Mouse (Mus musculus): ENCODE measurements around the gene Tmem8b. TPM values are rescaled to one million over a fixed set of nuclear protein-coding genes. Genes with fewer than 3 reads are reported as not detected.

The Tmem8b gene
- polyA plus RNA-seq, 1 experiment: 5.0 TPM

DNA sequence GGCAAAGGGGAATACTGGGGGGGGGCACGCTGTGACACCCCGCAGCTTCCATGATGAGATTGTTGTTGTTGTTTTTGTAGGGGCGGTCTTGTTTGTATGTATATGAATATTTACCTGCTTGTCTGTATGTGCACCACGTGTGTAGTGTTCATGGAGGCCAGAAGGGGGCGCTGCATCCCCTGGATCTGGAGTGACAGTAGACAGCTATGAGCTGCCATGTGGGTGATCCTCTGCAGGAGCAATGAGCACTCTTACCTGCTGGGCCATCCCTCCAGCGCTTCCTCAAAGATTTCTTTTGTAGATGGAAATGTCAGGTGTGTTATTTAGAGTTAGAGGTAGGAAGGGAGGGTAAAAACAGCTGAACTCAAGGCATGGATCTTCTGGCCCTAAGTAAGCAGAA is 34.7 kb downstream of the Tmem8b start:
- no peaks in the 10 kb centered on the region for H3K9me3 ChIP-seq (replicated peaks; ENCODE audit: control insufficient read depth, insufficient read depth, low read length, poor library complexity, severe bottlenecking)
- H3K9ac ChIP-seq (ENCODE audit: low read depth, poor library complexity, severe bottlenecking): no peak overlapping the region
- peak; percentile 77 for TF ChIP-seq CTCF (IDR thresholded peaks at IDR 0.05; ENCODE audit: low read depth, low read length)
- TF ChIP-seq EP300 (IDR thresholded peaks at IDR 0.05; ENCODE audit: insufficient read depth, low read depth, low read length): no peak
- no peaks in the 10 kb centered on the region for H3K27me3 ChIP-seq (ENCODE audit: control insufficient read depth, insufficient read depth, low read length, poor library complexity, severe bottlenecking)
- no peaks in the 10 kb centered on the region for H3K4me1 ChIP-seq (ENCODE audit: control insufficient read depth, insufficient read depth, low read length)
- no peak overlapping the region for H3K27ac ChIP-seq (ENCODE audit: insufficient read depth, low read length)
- H3K36me3 ChIP-seq (ENCODE audit: control insufficient read depth, insufficient read depth, low read length, poor library complexity, severe bottlenecking): no peaks in the 10 kb centered on the region
- no peak overlapping the region for H3K4me3 ChIP-seq (ENCODE audit: low read depth, low read length)

GRCm38 (mm10) chr4:43703851-43704250 is 35.1 kb downstream of the Tmem8b start:
- H3K36me3 ChIP-seq (ENCODE audit: control insufficient read depth, insufficient read depth, low read length, poor library complexity, severe bottlenecking): no peaks in the 10 kb centered on the region
- no peaks in the 10 kb centered on the region for H3K27me3 ChIP-seq (ENCODE audit: control insufficient read depth, insufficient read depth, low read length, poor library complexity, severe bottlenecking)
- H3K4me1 ChIP-seq (ENCODE audit: control insufficient read depth, insufficient read depth, low read length): no peaks in the 10 kb centered on the region
- no peak overlapping the region for H3K4me3 ChIP-seq (ENCODE audit: low read depth, low read length)
- no peaks in the 10 kb centered on the region for H3K9me3 ChIP-seq (replicated peaks; ENCODE audit: control insufficient read depth, insufficient read depth, low read length, poor library complexity, severe bottlenecking)
- TF ChIP-seq CTCF (IDR thresholded peaks at IDR 0.05; ENCODE audit: low read depth, low read length): no peak
- TF ChIP-seq POLR2A (IDR thresholded peaks at IDR 0.05; ENCODE audit: insufficient read depth, low read length): no peak
- no peak for TF ChIP-seq EP300 (IDR thresholded peaks at IDR 0.05; ENCODE audit: insufficient read depth, low read depth, low read length)
- no peak overlapping the region for H3K27ac ChIP-seq (ENCODE audit: insufficient read depth, low read length)
- no peak overlapping the region for H3K9ac ChIP-seq (ENCODE audit: low read depth, poor library complexity, severe bottlenecking)

DNA sequence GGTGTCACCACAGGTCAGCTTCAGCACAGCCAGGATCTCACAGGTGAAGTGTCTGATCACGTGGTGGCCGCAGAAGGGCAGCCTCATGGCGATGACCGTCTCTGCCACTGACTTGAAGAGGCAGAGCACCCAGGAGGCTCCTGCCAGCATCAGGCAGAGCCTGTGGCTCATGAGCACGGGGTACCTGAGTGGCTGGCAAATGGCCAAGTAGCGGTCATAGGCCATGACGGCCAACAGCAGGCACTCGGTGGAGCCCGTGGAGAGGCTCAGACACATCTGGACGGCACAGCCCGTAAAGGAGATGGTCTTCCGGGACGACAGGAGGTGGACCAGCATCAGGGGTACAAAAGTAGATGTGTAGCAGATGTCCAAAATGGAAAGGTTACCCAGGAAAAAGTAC is 37.2 kb downstream of the Tmem8b start:
- Histone ChIP-seq H3K27me3 (ENCODE audit: control insufficient read depth, insufficient read depth, low read length, poor library complexity, severe bottlenecking) (no peaks in the 10 kb centered on the region), H3K4me1 (ENCODE audit: control insufficient read depth, insufficient read depth, low read length) (no peaks in the 10 kb centered on the region), H3K9ac (ENCODE audit: low read depth, poor library complexity, severe bottlenecking) (no peak overlapping the region), H3K36me3 (ENCODE audit: control insufficient read depth, insufficient read depth, low read length, poor library complexity, severe bottlenecking) (no peaks in the 10 kb centered on the region), H3K27ac (ENCODE audit: insufficient read depth, low read length) (no peak overlapping the region), H3K9me3 (replicated peaks; ENCODE audit: control insufficient read depth, insufficient read depth, low read length, poor library complexity, severe bottlenecking) (no peaks in the 10 kb centered on the region), H3K4me3 (ENCODE audit: low read depth, low read length) (no peak overlapping the region)
- TF ChIP-seq EP300 (IDR thresholded peaks at IDR 0.05; ENCODE audit: insufficient read depth, low read depth, low read length) (no peak), CTCF (IDR thresholded peaks at IDR 0.05; ENCODE audit: low read depth, low read length) (no peak), POLR2A (IDR thresholded peaks at IDR 0.05; ENCODE audit: insufficient read depth, low read length) (no peak)

DNA sequence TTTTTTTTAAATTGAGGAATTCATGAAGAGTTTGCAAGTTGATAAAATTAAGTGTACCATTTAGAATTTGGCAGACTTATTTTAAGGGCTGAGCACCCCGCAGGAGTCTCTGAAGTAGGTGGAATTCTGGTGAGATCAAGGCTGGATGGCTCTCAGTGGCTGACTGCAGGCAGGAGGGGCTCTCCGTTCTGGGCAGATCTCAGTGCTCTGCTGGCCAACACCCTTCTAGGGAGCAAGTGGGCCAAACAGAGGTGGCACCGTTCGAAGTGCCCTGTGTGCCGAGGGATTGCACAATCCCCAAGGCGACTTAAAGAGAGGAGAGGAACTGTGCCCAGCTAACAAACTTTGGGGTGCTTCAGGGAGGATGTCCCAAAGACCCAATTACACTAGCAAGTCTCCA is 41.1 kb downstream of the Tmem8b start, which contains the start of gene Olfr71:
Olfr71 (minus strand) TSS at position 387 of the 400 bp plus-strand sequence.
- Histone ChIP-seq H3K36me3 (ENCODE audit: control insufficient read depth, insufficient read depth, low read length, poor library complexity, severe bottlenecking) (no peaks in the 10 kb centered on the region), H3K27me3 (ENCODE audit: control insufficient read depth, insufficient read depth, low read length, poor library complexity, severe bottlenecking) (no peaks in the 10 kb centered on the region), H3K9me3 (replicated peaks; ENCODE audit: control insufficient read depth, insufficient read depth, low read length, poor library complexity, severe bottlenecking) (no peaks in the 10 kb centered on the region), H3K27ac (ENCODE audit: insufficient read depth, low read length) (no peak within 1 kb of the TSS), H3K4me1 (ENCODE audit: control insufficient read depth, insufficient read depth, low read length) (no peaks in the 10 kb centered on the region), H3K4me3 (ENCODE audit: low read depth, low read length) (no peak within 1 kb of the TSS), H3K9ac (ENCODE audit: low read depth, poor library complexity, severe bottlenecking) (no peak within 1 kb of the TSS)
- TF ChIP-seq EP300 (IDR thresholded peaks at IDR 0.05; ENCODE audit: insufficient read depth, low read depth, low read length) (no peak), POLR2A (IDR thresholded peaks at IDR 0.05; ENCODE audit: insufficient read depth, low read length) (no peak), CTCF (IDR thresholded peaks at IDR 0.05; ENCODE audit: low read depth, low read length) (no peak)

GRCm38 (mm10) chr4:43711821-43712220 is 43.0 kb downstream of the Tmem8b start:
- H3K36me3 ChIP-seq (ENCODE audit: control insufficient read depth, insufficient read depth, low read length, poor library complexity, severe bottlenecking): no peaks in the 10 kb centered on the region

DNA sequence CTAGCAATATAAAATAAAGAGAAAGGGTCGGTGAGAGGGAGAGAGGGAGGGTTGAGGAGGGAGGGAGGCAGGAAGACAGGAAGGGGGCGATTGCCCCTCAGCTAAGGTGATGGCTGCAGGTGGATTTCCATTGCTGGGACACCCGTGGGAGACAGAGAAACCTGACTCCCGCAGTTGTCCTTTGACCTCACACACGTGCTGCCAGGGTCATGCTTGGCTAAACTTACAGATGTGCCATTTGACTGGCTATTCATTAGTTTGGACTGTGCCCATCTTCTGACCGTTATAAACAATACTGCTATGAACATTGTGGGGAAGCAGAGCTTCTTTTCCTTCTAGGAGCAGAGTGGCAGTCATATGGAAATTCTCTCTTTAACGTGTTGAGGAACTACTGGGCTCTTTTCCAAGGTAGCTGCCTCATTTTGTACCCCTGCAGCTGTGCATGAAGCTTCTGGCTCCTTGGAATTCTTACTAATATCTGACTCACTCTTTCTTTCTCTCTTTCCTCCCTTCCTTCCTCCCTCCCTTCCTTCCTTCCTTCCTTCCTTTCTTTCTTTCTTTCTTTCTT is 45.0 kb downstream of the Tmem8b start:
- Histone ChIP-seq H3K4me3 (ENCODE audit: low read depth, low read length) (no peak overlapping the region), H3K36me3 (ENCODE audit: control insufficient read depth, insufficient read depth, low read length, poor library complexity, severe bottlenecking) (no peaks in the 10 kb centered on the region), H3K27me3 (ENCODE audit: control insufficient read depth, insufficient read depth, low read length, poor library complexity, severe bottlenecking) (no peaks in the 10 kb centered on the region), H3K27ac (ENCODE audit: insufficient read depth, low read length) (no peak overlapping the region), H3K9ac (ENCODE audit: low read depth, poor library complexity, severe bottlenecking) (no peak overlapping the region), H3K9me3 (replicated peaks; ENCODE audit: control insufficient read depth, insufficient read depth, low read length, poor library complexity, severe bottlenecking) (no peaks in the 10 kb centered on the region), H3K4me1 (ENCODE audit: control insufficient read depth, insufficient read depth, low read length) (no peaks in the 10 kb centered on the region)
- TF ChIP-seq CTCF (IDR thresholded peaks at IDR 0.05; ENCODE audit: low read depth, low read length) (no peak), EP300 (IDR thresholded peaks at IDR 0.05; ENCODE audit: insufficient read depth, low read depth, low read length) (no peak), POLR2A (IDR thresholded peaks at IDR 0.05; ENCODE audit: insufficient read depth, low read length) (no peak)

More at GRCm38 (mm10) chr4:43711821-43712220, 43.0 kb downstream of the Tmem8b start:
- H3K9me3 ChIP-seq (replicated peaks; ENCODE audit: control insufficient read depth, insufficient read depth, low read length, poor library complexity, severe bottlenecking): no peaks in the 10 kb centered on the region
- no peak overlapping the region for H3K9ac ChIP-seq (ENCODE audit: low read depth, poor library complexity, severe bottlenecking)
- no peaks in the 10 kb centered on the region for H3K4me1 ChIP-seq (ENCODE audit: control insufficient read depth, insufficient read depth, low read length)
- no peaks in the 10 kb centered on the region for H3K27me3 ChIP-seq (ENCODE audit: control insufficient read depth, insufficient read depth, low read length, poor library complexity, severe bottlenecking)
- H3K4me3 ChIP-seq (ENCODE audit: low read depth, low read length): no peak overlapping the region
- H3K27ac ChIP-seq (ENCODE audit: insufficient read depth, low read length): no peak overlapping the region
- TF ChIP-seq POLR2A (IDR thresholded peaks at IDR 0.05; ENCODE audit: insufficient read depth, low read length) (no peak), EP300 (IDR thresholded peaks at IDR 0.05; ENCODE audit: insufficient read depth, low read depth, low read length) (no peak), CTCF (IDR thresholded peaks at IDR 0.05; ENCODE audit: low read depth, low read length) (peak; percentile 77)

Measured in ES-Bruce4 (cell line).